ENCODE assay signal across 11 mouse cellular contexts in genomic region chr6:115492952-115493613, GRCm38 (mm10). TPM values are rescaled to one million over a fixed set of nuclear protein-coding genes. Genes with fewer than 3 reads are reported as not detected.
DNase-seq lines count a peak whose midpoint lies in the region; ATAC-seq lines count a peak whose summit lies in the region.
"Had no signal": no experiment of that assay in that cellular context is flagged by ENCODE, and none has a peak within 500 bp of the region (broad histone marks: within the 10 kb centered on the region; RNA-seq: fewer than 3 reads in every experiment).

No protein-coding gene starts in this region.

- H3K36me3 ChIP-seq in intestine, embryonic 15.5 days, result no peaks in the 10 kb centered on the region

- no peak overlapping the region for H3K27ac ChIP-seq in intestine, embryonic 15.5 days
- H3K27ac ChIP-seq: kidney, postnatal 0 days had no signal

- WGBS in intestine, embryonic 15.5 days, result 47% methylated on average over 11 of the region's 11 CpGs

- H3K27me3 ChIP-seq in intestine, embryonic 15.5 days (replicated peaks), result no peaks in the 10 kb centered on the region

- H3K9me3 ChIP-seq in intestine, embryonic 15.5 days, result no peaks in the 10 kb centered on the region

- peak; percentile 38 for DNase-seq in urinary bladder, postnatal 14 days (ENCODE audit: low spot score)
- no peak for DNase-seq in urinary bladder, adult 2 months (ENCODE audit: low spot score)
- DNase-seq in cerebellum, postnatal 25 days, result peak; percentile 70 to 73
- DNase-seq in left cerebral cortex, postnatal 14 days (ENCODE audit: low spot score in 2 of 2), result peak; percentile 34 to 55
- no peak for DNase-seq in embryo, embryonic 10 days (ENCODE audit: low spot score)
- DNase-seq: gastrocnemius, postnatal 10 days; thymus, postnatal 14 days had no signal

- no peak overlapping the region for H3K9ac ChIP-seq in intestine, embryonic 15.5 days

- no peak overlapping the region for H3K4me2 ChIP-seq in intestine, embryonic 15.5 days (replicated peaks)

- intact Hi-C loops in left cerebral cortex, postnatal 14 days (cut with DNase I), result no loop called here

- no peak for ATAC-seq in intestine, embryonic 15.5 days
- ATAC-seq in megakaryocyte-erythroid progenitor cell, adult 5-6 weeks (replicated peaks; ENCODE audit: low FRiP score, low TSS enrichment, poor library complexity, severe bottlenecking), result no peak
- ATAC-seq: activated CD4-positive, CD25-positive, alpha-beta regulatory T cell, adult 4 months had no signal

- H3K4me1 ChIP-seq in intestine, embryonic 15.5 days (replicated peaks), result no peaks in the 10 kb centered on the region

- H3K4me3 ChIP-seq in intestine, embryonic 15.5 days (replicated peaks), result no peak overlapping the region

RNA-seq across cellular contexts. Expression of gene Tsen2, which starts 51.4 kb away (rescaled TPM):
- polyA plus RNA-seq in urinary bladder, adult 2 months (2012; rRNA removed), result 8.4 and 11.1 TPM in 2 replicates
- 10 to 100 TPM; 19.5 to 21.2 TPM for total RNA-seq in left cerebral cortex, postnatal 14 days (2021)
- polyA plus RNA-seq in intestine, embryonic 15.5 days (2015; fragmentation: Nextera tagmentation; extraction: Ambion mirVana), result 26.9 and 27.4 TPM in 2 replicates
- 18.7 and 27.8 TPM in 2 replicates for total RNA-seq in megakaryocyte-erythroid progenitor cell, adult 5-6 weeks (2014; fragmentation: Nextera tagmentation)
- total RNA-seq in megakaryocyte-erythroid progenitor cell, adult 5-6 weeks (2017), result 31.5 and 35.8 TPM in 2 replicates

Comparison
In these comparisons a context has a peak if more than half of its experiments do, and no peak if none do; other contexts are left out.
1. DNase-seq: peak in urinary bladder, postnatal 14 days (single experiment), cerebellum, postnatal 25 days (2 of 2) and left cerebral cortex, postnatal 14 days (2 of 2); none in urinary bladder, adult 2 months (single experiment) and embryo, embryonic 10 days (single experiment).